23 mouse cellular contexts compared by ENCODE assay signal in genomic region chr11:88052638-88053037, GRCm38 (mm10). TPM values are rescaled to one million over a fixed set of nuclear protein-coding genes. Genes with fewer than 3 reads are reported as not detected.
DNase-seq lines count a peak whose midpoint lies in the region; ATAC-seq and TF ChIP-seq lines count a peak whose summit lies in the region.
"Had no signal": no experiment of that assay in that cellular context is flagged by ENCODE, and none has a peak within 500 bp of the region (broad histone marks: within the 10 kb centered on the region; RNA-seq: fewer than 3 reads in every experiment).

No protein-coding gene starts in this region.

- no peaks in the 10 kb centered on the region for H3K27me3 ChIP-seq in midbrain, embryonic 11.5 days (ENCODE audit: control insufficient read depth, insufficient read depth, low read length)
- H3K27me3 ChIP-seq in midbrain, embryonic 10.5 days (ENCODE audit: low read depth, poor library complexity, severe bottlenecking) = no peaks in the 10 kb centered on the region
- H3K27me3 ChIP-seq in CH12.LX (replicated peaks) = no peaks in the 10 kb centered on the region
- H3K27me3 ChIP-seq: embryonic facial prominence, embryonic 15.5 days; forebrain, embryonic 12.5 days; forebrain, embryonic 15.5 days; hindbrain, embryonic 12.5 days; hindbrain, embryonic 15.5 days; Patski had no signal

- TF ChIP-seq EP300 in CH12.LX (IDR thresholded peaks at IDR 0.05; ENCODE audit: low read length) = no peak

- H3K4me2 ChIP-seq in midbrain, embryonic 11.5 days = no peak overlapping the region
- H3K4me2 ChIP-seq in CH12.LX (ENCODE audit: insufficient read depth, low read depth, poor library complexity, severe bottlenecking) = peak overlapping the region; percentile 11; the same call in 1 of the 2 replicates
- H3K4me2 ChIP-seq: embryonic facial prominence, embryonic 15.5 days; forebrain, embryonic 12.5 days; forebrain, embryonic 15.5 days; heart, embryonic 11.5 days; hindbrain, embryonic 12.5 days; hindbrain, embryonic 15.5 days had no signal

- no peaks in the 10 kb centered on the region for H3K9me3 ChIP-seq in midbrain, embryonic 11.5 days (ENCODE audit: control insufficient read depth, low read length)
- no peaks in the 10 kb centered on the region for H3K9me3 ChIP-seq in midbrain, embryonic 10.5 days (replicated peaks)
- no peaks in the 10 kb centered on the region for H3K9me3 ChIP-seq in CH12.LX (replicated peaks; ENCODE audit: low read length)
- H3K9me3 ChIP-seq: embryonic facial prominence, embryonic 15.5 days; forebrain, embryonic 12.5 days; forebrain, embryonic 15.5 days; hindbrain, embryonic 12.5 days; hindbrain, embryonic 15.5 days had no signal

- no peak; the same call in 1 of the 2 replicates for TF ChIP-seq POLR2A in CH12.LX (IDR thresholded peaks at IDR 0.05; ENCODE audit: low read depth, low read length)

- no peak overlapping the region for H3K27ac ChIP-seq in midbrain, embryonic 11.5 days (ENCODE audit: low read depth, low read length)
- H3K27ac ChIP-seq in midbrain, embryonic 10.5 days (replicated peaks) = no peak overlapping the region
- no peak overlapping the region for H3K27ac ChIP-seq in CH12.LX (ENCODE audit: insufficient read depth, low read depth)
- H3K27ac ChIP-seq: embryonic facial prominence, embryonic 15.5 days; forebrain, embryonic 12.5 days; forebrain, embryonic 15.5 days; hindbrain, embryonic 12.5 days; hindbrain, embryonic 15.5 days had no signal

- ATAC-seq in midbrain, embryonic 11.5 days (ENCODE audit: low FRiP score) = no peak
- ATAC-seq: CD4-positive, CD25-positive, alpha-beta regulatory T cell, adult 4 months; forebrain, embryonic 15.5 days; intestine, postnatal 0 days; Patski had no signal

- WGBS in midbrain, embryonic 11.5 days = 85% methylated on average over 4 of the region's 4 CpGs
- 89% methylated on average over 4 of the region's 4 CpGs for WGBS in midbrain, embryonic 10.5 days

- H3K36me3 ChIP-seq in midbrain, embryonic 11.5 days (ENCODE audit: control insufficient read depth, insufficient read depth, low read length) = peaks cover 8% of the 10 kb centered on the region
- H3K36me3 ChIP-seq in midbrain, embryonic 10.5 days = peaks cover 69% of the 10 kb centered on the region
- H3K36me3 ChIP-seq in CH12.LX (replicated peaks in 1 of 2; ENCODE audit: control insufficient read depth in 1 of 2, insufficient read depth in 1 of 2, low read length in 1 of 2) = peaks cover 27 to 75% of the 10 kb centered on the region in 2 experiments

- H3K4me3 ChIP-seq in midbrain, embryonic 11.5 days (ENCODE audit: low read depth, low read length) = no peak overlapping the region
- no peak overlapping the region for H3K4me3 ChIP-seq in midbrain, embryonic 10.5 days
- H3K4me3 ChIP-seq in CH12.LX (replicated peaks in 1 of 3; ENCODE audit: low read depth in 2 of 3, low read length in 2 of 3, poor library complexity in 1 of 3) = no peak overlapping the region
- H3K4me3 ChIP-seq: embryonic facial prominence, embryonic 15.5 days; forebrain, embryonic 12.5 days; forebrain, embryonic 15.5 days; hindbrain, embryonic 12.5 days; hindbrain, embryonic 15.5 days had no signal

- dilution Hi-C loops in CH12.LX (cut with MboI; ENCODE audit: extremely low pct_ligation_motif_present, extremely low pct_unique_long_range_greater_than_20kb, low sequenced_read_pairs) = loop anchor here (25.0 kb wide), 1 partner anchor 135 kb away; no protein-coding TSS in a partner anchor

- H3K4me1 ChIP-seq in midbrain, embryonic 11.5 days (ENCODE audit: control insufficient read depth, insufficient read depth, low read length) = peaks cover 26% of the 10 kb centered on the region
- peaks cover 33% of the 10 kb centered on the region for H3K4me1 ChIP-seq in midbrain, embryonic 10.5 days
- peaks cover 0 to 46% of the 10 kb centered on the region in 2 experiments; a peak in 3 of 4 replicates for H3K4me1 ChIP-seq in CH12.LX (ENCODE audit: control insufficient read depth in 1 of 2, insufficient read depth in 2 of 2)

- no peak for TF ChIP-seq RAD21 in CH12.LX (IDR thresholded peaks at IDR 0.05; ENCODE audit: low read depth, low read length)

- in situ Hi-C loops in CH12.LX (cut with MboI; ENCODE audit: low pct_ligation_motif_present, low pct_unique_long_range_greater_than_20kb, low sequenced_read_pairs) = no loop called here

- peaks cover 39% of the 10 kb centered on the region for H3K79me2 ChIP-seq in CH12.LX (replicated peaks; ENCODE audit: control insufficient read depth, extremely low read depth, insufficient read depth, poor library complexity, severe bottlenecking)

- peak; percentile 89 for DNase-seq in midbrain, embryonic 11.5 days (ENCODE audit: low spot score, missing footprints)
- DNase-seq in midbrain, embryonic 10.5 days (ENCODE audit: low spot score) = no peak
- no peak for DNase-seq in CH12.LX (ENCODE audit: extremely low read depth)
- peak; percentile 54 for DNase-seq in gonadal fat pad, adult 2 months (ENCODE audit: low read depth)
- no peak for DNase-seq in adrenal gland, postnatal 14 days
- DNase-seq in layer of hippocampus, adult 18-20 months (ENCODE audit: low spot score in 2 of 2) = no peak
- DNase-seq: adrenal gland, postnatal 25 days; cerebellum, adult 11-12 months; cerebellum, adult 8-10 months; cerebellum, postnatal 10 days; cerebellum, postnatal 36 days; embryo, embryonic 11 days; gastrocnemius, postnatal 10 days; gastrocnemius, postnatal 36 days had no signal

- H3K9ac ChIP-seq in midbrain, embryonic 11.5 days (ENCODE audit: low read length) = no peak overlapping the region
- no peak overlapping the region for H3K9ac ChIP-seq in CH12.LX (ENCODE audit: insufficient read depth, low read depth)
- H3K9ac ChIP-seq: embryonic facial prominence, embryonic 15.5 days; forebrain, embryonic 12.5 days; forebrain, embryonic 15.5 days; hindbrain, embryonic 12.5 days; hindbrain, embryonic 15.5 days had no signal

- no peak for TF ChIP-seq CTCF in CH12.LX (conservative IDR thresholded peaks at IDR 0.05 in 1 of 2, IDR thresholded peaks at IDR 0.05 in 1 of 2; ENCODE audit: low read depth in 2 of 2, low read length in 2 of 2)

TF ChIP-seq in CH12.LX, 34 proteins besides CTCF, POLR2A, EP300 and RAD21:
- TF ChIP-seq ZKSCAN1 (IDR thresholded peaks at IDR 0.05; ENCODE audit: borderline replicate concordance, low read depth, low read length) (no peak), TBP (conservative IDR thresholded peaks at IDR 0.05; ENCODE audit: low read depth, low read length) (no peak), USF1 (IDR thresholded peaks at IDR 0.05; ENCODE audit: low read depth, low read length) (no peak), KAT2A (IDR thresholded peaks at IDR 0.05; ENCODE audit: insufficient replicate concordance, low read length) (no peak), MAFK (IDR thresholded peaks at IDR 0.05; ENCODE audit: insufficient replicate concordance, low read length) (no peak), NRF1 (IDR thresholded peaks at IDR 0.05; ENCODE audit: low read depth, low read length) (no peak), SIN3A (IDR thresholded peaks at IDR 0.05; ENCODE audit: low read length) (no peak), CHD2 (IDR thresholded peaks at IDR 0.05; ENCODE audit: low read length) (no peak), MYC (IDR thresholded peaks at IDR 0.05; ENCODE audit: low read depth, low read length) (no peak), MEF2A (IDR thresholded peaks at IDR 0.05; ENCODE audit: borderline replicate concordance, low read depth, low read length) (no peak), SMC3 (IDR thresholded peaks at IDR 0.05; ENCODE audit: low read depth, low read length) (no peak)
TF ChIP-seq in CH12.LX: peak in this region for 0.

RNA-seq across cellular contexts. Expression of gene Srsf1, which starts 5.5 kb away (rescaled TPM):
- polyA plus RNA-seq in midbrain, embryonic 11.5 days (2014; fragmentation: Nextera tagmentation; extraction: Ambion mirVana) = 533 and 541 TPM in 2 replicates
- 413 and 417 TPM in 2 replicates for polyA plus RNA-seq in midbrain, embryonic 10.5 days (2016; fragmentation: Nextera tagmentation; extraction: Ambion mirVana)
- total RNA-seq in CH12.LX (2012; rRNA removed) = 416 and 617 TPM in 2 replicates
- total RNA-seq in CH12.LX (2014; rRNA removed) = 812 and 852 TPM in 2 replicates
- 705 and 730 TPM in 2 replicates for polyA plus RNA-seq in CH12.LX (2012; ENCODE audit: insufficient read length, low read depth)
- 96.0 and 122 TPM in 2 replicates for polyA plus RNA-seq in gonadal fat pad, adult 2 months (2012; rRNA removed)
- 245 and 260 TPM in 2 replicates for total RNA-seq in adrenal gland, postnatal 14 days (2021)
- total RNA-seq in layer of hippocampus, adult 18-20 months (2021) = 100 to 1,000 TPM; 219 to 225 TPM

RNA-seq across cellular contexts. Expression of gene Vezf1, which starts 15.4 kb away (rescaled TPM):
- polyA plus RNA-seq in midbrain, embryonic 11.5 days (2014; fragmentation: Nextera tagmentation; extraction: Ambion mirVana) = 82.5 and 83.6 TPM in 2 replicates
- 70.5 and 73.9 TPM in 2 replicates for polyA plus RNA-seq in midbrain, embryonic 10.5 days (2016; fragmentation: Nextera tagmentation; extraction: Ambion mirVana)
- total RNA-seq in CH12.LX (2012; rRNA removed) (5.6 and 7.4 TPM in 2 replicates), CH12.LX (2014; rRNA removed) (8.3 and 9.8 TPM in 2 replicates)
- polyA plus RNA-seq in CH12.LX (2012; ENCODE audit: insufficient read length, low read depth) = 10.1 and 11.4 TPM in 2 replicates
- 19.6 and 24.4 TPM in 2 replicates for polyA plus RNA-seq in gonadal fat pad, adult 2 months (2012; rRNA removed)
- total RNA-seq in adrenal gland, postnatal 14 days (2021) = 39.8 and 42.4 TPM in 2 replicates
- 10 to 100 TPM; 23.2 to 24.7 TPM for total RNA-seq in layer of hippocampus, adult 18-20 months (2021)

RNA-seq across cellular contexts. Expression of gene Cuedc1, which starts 45.2 kb away (rescaled TPM):
- polyA plus RNA-seq in midbrain, embryonic 11.5 days (2014; fragmentation: Nextera tagmentation; extraction: Ambion mirVana) = 16.5 and 17.0 TPM in 2 replicates
- 26.4 and 27.2 TPM in 2 replicates for polyA plus RNA-seq in midbrain, embryonic 10.5 days (2016; fragmentation: Nextera tagmentation; extraction: Ambion mirVana)
- total RNA-seq in CH12.LX (2012; rRNA removed) (0.34 and 0.47 TPM in 2 replicates), CH12.LX (2014; rRNA removed) (0.18 and 0.20 TPM in 2 replicates)
- polyA plus RNA-seq in CH12.LX (2012; ENCODE audit: insufficient read length, low read depth) = 0.51 and 0.76 TPM in 2 replicates
- polyA plus RNA-seq in gonadal fat pad, adult 2 months (2012; rRNA removed) = 51.2 and 52.3 TPM in 2 replicates
- 37.9 and 41.9 TPM in 2 replicates for total RNA-seq in adrenal gland, postnatal 14 days (2021)
- 10 to 100 TPM; 27.9 to 31.8 TPM for total RNA-seq in layer of hippocampus, adult 18-20 months (2021)

Comparison
In these comparisons a context has a peak if more than half of its experiments do, and no peak if none do; other contexts are left out.
1. DNase-seq: peak in midbrain, embryonic 11.5 days (single experiment) and gonadal fat pad, adult 2 months (single experiment); none in midbrain, embryonic 10.5 days (single experiment), CH12.LX (single experiment), adrenal gland, postnatal 14 days (single experiment) and layer of hippocampus, adult 18-20 months (0 of 2).